Mouse (Mus musculus) liver, embryonic 14.5 days (tissue): ENCODE data around the gene Zbp1. TPM values are rescaled to one million over a fixed set of nuclear protein-coding genes. Genes with fewer than 3 reads are reported as not detected.

Source experiments
- ATAC-seq: fragments of 200-750 bp; cut with Nextera tagmentation; 2 replicates; pipeline ENCODE4 v1.8.0; 2017; ENCODE audit warnings: moderate number of reproducible peaks, mild to moderate bottlenecking, moderate library complexity; ENCODE audit not compliant: insufficient read depth
- DNase-seq, 3 experiments: peaks; one replicate each; pipeline ENCODE4 v3.0.0-alpha.2; 2012 to 2013; ENCODE audit warnings: low read depth in 3 of 3, low spot score in 3 of 3
- H3K27ac ChIP-seq: fragments of 300-500 bp; sonication (generic); 2 replicates; pipeline ENCODE4 v1.5.1; 2014; ENCODE audit warnings: moderate library complexity, mild to moderate bottlenecking, control low read depth, inconsistent platforms
- H3K27me3 ChIP-seq: fragments of 300-500 bp; sonication (generic); 2 replicates; pipeline ENCODE4 v1.6.1; 2014; ENCODE audit warnings: mild to moderate bottlenecking, low read length, moderate library complexity; ENCODE audit not compliant: control insufficient read depth, insufficient read depth
- H3K36me3 ChIP-seq: fragments of 300-500 bp; sonication (generic); replicated peaks from 2 replicates; pipeline ENCODE4 v1.6.1; 2014; ENCODE audit warnings: low read depth; ENCODE audit not compliant: control insufficient read depth, insufficient read depth
- H3K4me1 ChIP-seq, 2 experiments: fragments of 200-500 bp in 1 of 2; fragments of 300-500 bp in 1 of 2; sonication (generic) in 1 of 2; replicated peaks; 2 replicates each; pipeline ENCODE4 v1.6.1; 2012 to 2014; ENCODE audit warnings: antibody characterized with exemption in 1 of 2, inconsistent platforms in 1 of 2, low read length in 1 of 2; ENCODE audit not compliant: control insufficient read depth in 2 of 2, insufficient read depth in 2 of 2
- H3K4me2 ChIP-seq: fragments of 300-500 bp; sonication (generic); 2 replicates; pipeline ENCODE4 v1.6.1; 2014; ENCODE audit warnings: low read depth, mild to moderate bottlenecking, control low read depth, moderate library complexity
- H3K4me3 ChIP-seq, 2 experiments: fragments of 200-500 bp in 1 of 2; fragments of 300-500 bp in 1 of 2; sonication (generic) in 1 of 2; 2 replicates each; pipeline ENCODE4 v1.5.1; 2012 to 2014; ENCODE audit warnings: low read depth in 2 of 2, low read length in 2 of 2, mild to moderate bottlenecking in 2 of 2, control low read depth in 1 of 2, inconsistent platforms in 1 of 2, moderate library complexity in 1 of 2; ENCODE audit not compliant: insufficient read depth in 1 of 2
- H3K9ac ChIP-seq: fragments of 300-500 bp; sonication (generic); replicated peaks from 2 replicates; pipeline ENCODE4 v1.6.1; 2014; ENCODE audit warnings: mild to moderate bottlenecking, control low read depth, moderate library complexity
- H3K9me3 ChIP-seq: fragments of 300-500 bp; sonication (generic); 2 replicates; pipeline ENCODE4 v1.6.1; 2016; ENCODE audit warnings: low read length, mixed read lengths; ENCODE audit not compliant: control insufficient read depth
- CTCF ChIP-seq: IDR thresholded peaks from 2 replicates; pipeline ENCODE4 v1.5.1; 2016; ENCODE audit warnings: antibody characterized with exemption, low read depth, control low read depth
- EP300 ChIP-seq: IDR thresholded peaks from 2 replicates; pipeline ENCODE4 v1.6.1; 2016; ENCODE audit warnings: antibody characterized with exemption, low read depth
- WGBS: fragments of 180-500 bp; shearing (Covaris S2); extraction: QIAGEN DNeasy Blood & Tissue Kit; methylation state at CpG from one replicate; pipeline ENCODE4 v1.1.7; 2014; ENCODE audit not compliant: insufficient replicate concordance; 5-methylcytosine and 5-hydroxymethylcytosine counted together
- polyA plus RNA-seq, 2 experiments: library from polyadenylated mRNA; depleted of rRNA in 1 of 2; stranded (reverse) in 1 of 2; unstranded in 1 of 2; fragments of >200 nt; fragmentation: Nextera tagmentation in 1 of 2; extraction: Ambion mirVana in 1 of 2; gene quantifications; 2 replicates each; pipeline versions ENCODE4 v1.2.1 to v1.2.3; 2012 to 2014

Zbp1 gene
- polyA plus RNA-seq, 2 experiments, result 0.64 to 1.0 TPM

DNA sequence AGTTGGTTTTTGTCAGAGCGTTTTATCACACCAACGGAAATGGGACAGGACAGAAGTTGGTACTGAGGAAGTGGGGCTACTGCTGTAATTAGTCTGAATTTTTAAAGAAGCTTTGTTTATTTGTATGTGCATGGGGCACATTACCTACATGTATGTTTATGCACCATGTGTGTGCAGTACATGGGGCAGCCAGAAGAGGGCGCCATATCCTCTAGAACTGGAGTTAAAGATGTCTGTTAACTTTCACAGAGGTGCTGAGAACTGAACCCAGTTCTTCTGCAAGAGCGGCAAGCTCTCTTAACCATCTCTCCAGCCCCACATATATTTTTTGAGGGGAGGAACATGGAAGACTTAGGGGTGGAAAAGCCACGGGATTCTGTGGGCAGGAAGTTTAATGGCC is 43.0 kb downstream of the Zbp1 start:
- DNase-seq, result no peak
- ATAC-seq, result no peak
- H3K4me2 ChIP-seq, result no peak overlapping the region
- peaks cover 0 to 21% of the 10 kb centered on the region in 2 experiments; a peak in 2 of 4 replicates for H3K4me1 ChIP-seq
- no peak overlapping the region for H3K4me3 ChIP-seq
- H3K36me3 ChIP-seq, result no peaks in the 10 kb centered on the region
- peaks cover 6% of the 10 kb centered on the region; the same call in 1 of the 2 replicates for H3K27me3 ChIP-seq
- no peak overlapping the region for H3K9ac ChIP-seq
- H3K27ac ChIP-seq, result no peak overlapping the region
- no peaks in the 10 kb centered on the region for H3K9me3 ChIP-seq
- WGBS, result 69% methylated on average over 5 of the region's 5 CpGs
- TF ChIP-seq EP300 (no peak), CTCF (peak; percentile 41)

DNA sequence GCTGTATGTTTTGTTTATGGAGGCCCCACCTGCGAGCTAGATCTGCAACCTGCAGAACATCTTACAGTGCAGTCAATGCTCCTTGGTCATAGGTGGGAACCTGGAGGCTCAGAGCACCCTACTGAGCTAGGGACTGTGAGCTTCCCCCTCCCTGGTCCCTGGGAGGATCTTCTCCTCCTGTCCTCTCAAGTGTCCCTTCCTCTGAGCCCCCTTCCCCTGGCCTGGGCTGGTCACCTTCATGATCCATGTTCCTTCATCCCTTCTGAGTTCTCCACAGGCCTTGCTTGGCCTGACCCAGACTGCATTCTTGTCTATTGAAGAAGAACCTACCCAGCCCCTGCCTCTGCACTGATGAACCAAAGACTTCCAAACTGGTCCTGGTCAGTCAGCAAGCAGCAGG is 44.2 kb downstream of the Zbp1 start:
- ATAC-seq, result no peak
- H3K9ac ChIP-seq, result no peak overlapping the region
- H3K4me1 ChIP-seq, result peaks cover 0 to 23% of the 10 kb centered on the region in 2 experiments; a peak in 2 of 4 replicates
- peak overlapping the region; percentile 35; the same call in 1 of the 2 replicates for H3K4me2 ChIP-seq
- H3K9me3 ChIP-seq, result no peaks in the 10 kb centered on the region
- no peak for DNase-seq
- no peak overlapping the region for H3K4me3 ChIP-seq
- peaks cover 6% of the 10 kb centered on the region; the same call in 1 of the 2 replicates for H3K27me3 ChIP-seq
- no peaks in the 10 kb centered on the region for H3K36me3 ChIP-seq
- WGBS, result 27% methylated on average over 1 of the region's 1 CpGs
- TF ChIP-seq CTCF (no peak), EP300 (no peak)
- no peak overlapping the region for H3K27ac ChIP-seq

DNA sequence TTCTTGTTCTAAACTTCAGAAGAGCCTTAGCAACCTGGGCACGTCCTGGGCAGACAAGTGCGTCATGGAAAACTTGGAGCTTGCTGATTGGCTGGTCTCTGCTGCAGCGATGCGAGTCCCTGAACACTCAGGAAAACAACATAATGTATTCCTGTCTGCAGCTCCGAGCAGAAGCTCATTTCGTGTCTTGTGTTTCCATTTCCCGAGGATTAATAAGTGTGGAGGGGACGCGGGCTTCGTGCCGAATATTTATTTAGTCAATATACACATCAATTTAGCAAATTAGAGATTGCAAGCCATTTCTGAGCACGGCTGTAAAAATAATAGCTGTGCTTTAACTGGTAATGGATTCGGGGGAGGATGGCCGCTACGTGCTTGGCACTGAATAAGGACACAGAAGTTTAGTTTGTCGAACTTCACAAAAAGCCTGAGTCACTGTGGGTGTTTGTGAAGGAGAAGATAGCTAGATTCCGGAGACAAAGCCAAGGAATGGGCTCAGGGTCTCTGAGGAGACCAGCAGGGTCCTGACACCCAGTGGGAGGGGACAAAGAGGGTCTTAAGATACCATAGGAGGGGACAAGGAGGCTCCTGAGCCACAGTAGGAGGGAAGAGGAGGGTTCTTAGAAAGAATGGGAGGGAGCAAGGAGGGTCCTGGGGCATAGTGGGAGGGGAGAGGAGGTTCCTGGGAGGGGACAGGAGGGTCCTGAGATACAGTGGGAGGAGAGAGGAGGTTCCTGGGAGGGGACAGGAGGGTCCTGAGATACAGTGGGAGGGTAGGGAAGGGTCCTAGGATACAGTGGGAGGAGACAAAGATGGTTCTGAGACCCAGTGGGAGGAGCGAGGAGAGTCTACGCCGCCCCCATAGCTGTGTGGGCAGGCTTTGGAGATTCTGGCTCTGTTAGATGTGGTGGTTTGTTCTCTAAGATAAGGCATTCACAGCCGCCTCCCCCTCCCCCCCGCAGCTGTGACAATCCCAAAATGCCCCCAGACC is 44.9 kb downstream of the Zbp1 start:
- H3K9ac ChIP-seq, result no peak overlapping the region
- no peak for TF ChIP-seq CTCF
- peak; percentile 13; the same call in 1 of the 2 replicates for TF ChIP-seq EP300
- WGBS, result 9% methylated on average over 22 of the region's 22 CpGs
- H3K4me2 ChIP-seq, result peak overlapping the region; percentile 35
- peaks cover 6% of the 10 kb centered on the region; the same call in 1 of the 2 replicates for H3K27me3 ChIP-seq
- H3K4me3 ChIP-seq, result peak overlapping the region in 1 of 2 experiments; percentile 32; a peak in 1 of 4 replicates
- ATAC-seq (peak; percentile 81), DNase-seq (no peak)
- no peaks in the 10 kb centered on the region for H3K9me3 ChIP-seq
- peaks cover 0 to 23% of the 10 kb centered on the region in 2 experiments; a peak in 2 of 4 replicates for H3K4me1 ChIP-seq
- H3K27ac ChIP-seq, result no peak overlapping the region
- no peaks in the 10 kb centered on the region for H3K36me3 ChIP-seq

DNA sequence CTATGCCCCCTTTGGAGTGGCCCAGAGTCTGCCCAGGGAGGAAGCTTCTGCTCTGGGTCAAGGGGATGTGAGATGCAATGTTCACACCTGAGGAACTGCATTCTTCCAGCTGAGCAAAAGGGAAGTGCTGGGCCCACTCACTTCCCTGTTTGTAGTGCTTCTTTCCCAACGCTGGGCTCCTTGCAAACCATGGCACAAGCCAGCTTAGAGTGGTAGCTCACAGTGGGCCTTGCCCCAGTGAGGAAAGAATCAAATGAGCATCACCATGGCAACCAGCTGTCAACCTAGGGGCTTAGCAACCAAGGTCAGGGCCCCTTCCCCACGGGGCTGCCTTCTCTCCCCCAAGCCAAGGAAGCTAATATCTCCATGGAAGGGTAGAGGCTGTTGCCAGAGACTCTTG is 45.7 kb downstream of the Zbp1 start:
- Histone ChIP-seq H3K4me3 (no peak overlapping the region), H3K9ac (no peak overlapping the region), H3K4me2 (no peak overlapping the region), H3K36me3 (no peaks in the 10 kb centered on the region), H3K27me3 (peaks cover 6% of the 10 kb centered on the region; the same call in 1 of the 2 replicates), H3K9me3 (no peaks in the 10 kb centered on the region), H3K4me1 (peaks cover 0 to 23% of the 10 kb centered on the region in 2 experiments; a peak in 2 of 4 replicates), H3K27ac (no peak overlapping the region)
- DNase-seq, result no peak
- WGBS, result 20% methylated on average over 2 of the region's 2 CpGs
- TF ChIP-seq CTCF (no peak), EP300 (no peak)
- ATAC-seq, result no peak

DNA sequence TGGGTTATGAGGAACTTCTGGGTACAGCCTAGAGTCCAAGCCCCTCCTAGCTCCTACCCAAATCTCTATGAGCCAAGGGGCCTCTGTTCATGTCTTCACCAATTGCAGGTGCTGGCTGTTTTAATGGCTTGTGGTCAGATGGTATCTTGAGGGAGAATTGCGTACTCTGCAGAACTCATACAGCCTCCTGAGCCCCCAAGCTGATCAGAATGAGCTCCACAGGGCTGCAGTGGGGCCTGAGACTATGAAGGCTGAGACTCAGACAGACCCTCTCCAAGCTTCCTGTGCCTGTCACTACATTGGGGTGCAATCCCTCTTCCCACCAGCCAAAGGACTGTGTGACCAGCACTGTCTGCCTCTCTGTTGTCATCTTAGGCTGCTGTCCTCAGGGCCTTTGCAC is 46.3 kb downstream of the Zbp1 start:
- DNase-seq, result no peak
- 17% methylated on average over 1 of the region's 1 CpGs for WGBS
- ATAC-seq, result no peak
- peaks cover 6% of the 10 kb centered on the region; the same call in 1 of the 2 replicates for H3K27me3 ChIP-seq
- H3K4me1 ChIP-seq, result peaks cover 0 to 23% of the 10 kb centered on the region in 2 experiments; a peak in 2 of 4 replicates
- no peak overlapping the region for H3K9ac ChIP-seq
- H3K27ac ChIP-seq, result no peak overlapping the region
- H3K4me3 ChIP-seq, result no peak overlapping the region
- H3K4me2 ChIP-seq, result no peak overlapping the region
- TF ChIP-seq EP300 (no peak), CTCF (no peak)
- no peaks in the 10 kb centered on the region for H3K9me3 ChIP-seq
- no peaks in the 10 kb centered on the region for H3K36me3 ChIP-seq
